Mouse (Mus musculus): ENCODE measurements around the gene Klk9. TPM values are rescaled to one million over a fixed set of nuclear protein-coding genes. Genes with fewer than 3 reads are reported as not detected.

The Klk9 gene
- total RNA-seq, 2 experiments from 2014 or later: not detected

Other genes starting within 250 kb of the Klk9 start
- gene Cd33, start 247.5 kb upstream of the Klk9 start, total RNA-seq (2021): 1 to 10 TPM; 3.2 to 3.4 TPM
- 1 to 10 TPM in 1 of 2 experiments, under 1 TPM in 1; 0.70 to 1.1 TPM for gene Zfp658, start 229.6 kb upstream of the Klk9 start, total RNA-seq (2021)
- gene Zfp719, start 212.3 kb upstream of the Klk9 start, total RNA-seq (2021): 1 to 10 TPM; 7.4 to 7.7 TPM
- gene Zfp819, start 184.7 kb upstream of the Klk9 start, total RNA-seq (2021): not detected
- gene Ceacam18, start 157.2 kb upstream of the Klk9 start, total RNA-seq (2021): not detected
- gene Siglece, start 131.7 kb upstream of the Klk9 start, total RNA-seq (2021): 1 to 10 TPM; 1.1 TPM
- 1 to 10 TPM; 3.2 to 3.8 TPM for gene Ctu1, start 119.9 kb upstream of the Klk9 start, total RNA-seq (2021)
- under 1 TPM; 0.28 to 0.34 TPM for gene Klk14, start 101.5 kb upstream of the Klk9 start, total RNA-seq (2021)
- not detected for gene Klk13, start 79.3 kb upstream of the Klk9 start, total RNA-seq (2021)
- not detected for gene Klk12, start 23.0 kb upstream of the Klk9 start, total RNA-seq (2021)
- not detected for gene Klk11, start 17.3 kb upstream of the Klk9 start, total RNA-seq (2021)
- gene Klk10, start 10.9 kb upstream of the Klk9 start, total RNA-seq (2021): under 1 TPM; 0.20 to 0.42 TPM
- gene Klk8, start 5.7 kb downstream of the Klk9 start, total RNA-seq (2021): 10 to 100 TPM; 12.6 to 13.3 TPM
- under 1 TPM in 1 of 2 experiments, not detected in 1; 0.17 TPM for gene Klk7, start 19.4 kb downstream of the Klk9 start, total RNA-seq (2021)
- gene Klk6, start 32.6 kb downstream of the Klk9 start, total RNA-seq (2021): not detected
- gene Klk5, start 50.1 kb downstream of the Klk9 start, total RNA-seq (2021): not detected
- not detected for gene Klk4, start 89.3 kb downstream of the Klk9 start, total RNA-seq (2021)
- gene Klk15, start 141.8 kb downstream of the Klk9 start, total RNA-seq (2021): not detected
- gene Klk1b8, start 158.8 kb downstream of the Klk9 start, total RNA-seq (2021): not detected
- gene Klk1b1, start 174.9 kb downstream of the Klk9 start, total RNA-seq (2021): not detected
- not detected for gene Klk1b9, start 184.2 kb downstream of the Klk9 start, total RNA-seq (2021)
- not detected for gene Klk1b11, start 204.0 kb downstream of the Klk9 start, total RNA-seq (2021)
- under 1 TPM; 0.36 TPM for gene Klk1b26, start 220.3 kb downstream of the Klk9 start, total RNA-seq (2021)

Data from heart, postnatal 25 days (tissue).